Mouse (Mus musculus) liver, embryonic 14.5 days (tissue): ENCODE measurements around the gene Asgr1.

Source experiments
- CTCF ChIP-seq: IDR thresholded peaks from 2 replicates; pipeline ENCODE4 v1.5.1; 2016; ENCODE audit warnings: antibody characterized with exemption, low read depth, control low read depth
- EP300 ChIP-seq: IDR thresholded peaks from 2 replicates; pipeline ENCODE4 v1.6.1; 2016; ENCODE audit warnings: antibody characterized with exemption, low read depth

- no peak for TF ChIP-seq CTCF
- TF ChIP-seq EP300: no peak
Observed at GRCm38 (mm10) chr11:70018131-70018990, 35.5 kb upstream of the Asgr1 start.
